Mouse (Mus musculus) brain, adult 2 months (tissue): ENCODE measurements around the gene Camta1.

Experiments used
- DNase-seq: peaks from one replicate; pipeline ENCODE4 v3.0.0; 2011; ENCODE audit warnings: low read depth, low spot score

Camta1 gene

DNA sequence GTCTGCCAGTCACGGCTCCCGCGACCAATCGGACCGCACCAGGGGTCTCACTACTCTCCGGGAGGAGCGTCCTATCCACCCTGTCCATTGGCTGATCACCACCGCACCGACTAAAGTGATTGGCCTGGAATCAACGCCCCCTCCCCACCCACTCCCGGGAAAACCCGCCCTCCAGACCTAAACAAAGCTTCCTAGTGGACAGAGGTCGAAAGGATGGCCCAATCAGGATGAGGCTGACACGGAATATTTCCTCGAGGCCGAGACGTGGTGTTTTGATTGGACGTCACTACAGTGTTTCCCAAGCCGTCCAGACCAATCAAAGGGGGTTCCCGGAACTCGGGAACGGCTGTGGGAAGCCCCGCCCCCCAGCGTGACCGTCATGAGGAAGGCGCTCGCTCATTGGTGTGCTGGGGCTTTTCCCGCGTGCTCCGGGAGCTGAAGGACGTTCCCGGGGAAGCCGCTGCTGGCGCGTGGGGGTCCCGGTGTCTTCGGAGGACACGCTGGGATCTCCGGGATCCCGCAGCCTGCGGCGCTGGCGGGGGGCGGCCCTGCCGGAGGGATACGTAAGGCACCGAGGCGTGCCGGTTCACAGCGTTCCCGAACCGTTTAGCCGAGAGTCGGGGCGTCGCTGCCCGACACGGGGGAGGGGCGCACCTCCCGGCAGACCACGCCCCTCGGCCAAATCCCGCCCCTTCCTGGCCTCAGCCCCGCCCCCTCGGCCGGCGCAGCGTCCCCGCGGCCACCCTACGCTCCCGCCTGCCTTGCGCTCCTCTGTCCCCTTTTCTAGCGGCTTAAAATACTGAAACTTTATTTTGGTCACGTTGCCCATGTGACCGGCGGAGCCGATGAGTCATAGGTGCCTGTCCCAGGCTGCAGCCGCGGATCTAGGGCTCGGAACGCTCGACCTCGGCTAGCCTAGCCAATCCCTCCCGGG is at the start of gene Camta1:
TSS of gene Camta1 (minus strand) at position 71 of the 934 bp plus-strand sequence.
- peak; percentile 100 for DNase-seq

DNA sequence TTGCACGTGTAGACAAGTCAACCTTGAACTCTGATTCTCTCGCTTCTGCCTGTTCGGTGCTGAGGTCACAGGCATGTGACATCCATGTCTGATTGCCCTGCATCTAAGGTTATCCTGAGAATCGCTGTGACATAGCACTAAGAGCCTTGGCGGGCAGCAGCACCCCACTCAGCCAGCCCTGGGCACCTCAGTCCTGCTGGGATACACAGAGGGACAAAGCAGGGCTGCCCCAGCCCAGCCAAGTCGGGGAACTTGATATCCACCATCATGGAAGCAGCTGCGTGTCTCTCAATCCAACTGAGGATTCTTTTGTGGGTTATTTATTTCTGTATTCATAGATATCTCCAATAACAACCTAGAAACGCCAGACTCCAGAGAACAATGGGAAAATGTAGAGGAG is 47.1 kb upstream of the Camta1 start:
- no peak for DNase-seq

DNA sequence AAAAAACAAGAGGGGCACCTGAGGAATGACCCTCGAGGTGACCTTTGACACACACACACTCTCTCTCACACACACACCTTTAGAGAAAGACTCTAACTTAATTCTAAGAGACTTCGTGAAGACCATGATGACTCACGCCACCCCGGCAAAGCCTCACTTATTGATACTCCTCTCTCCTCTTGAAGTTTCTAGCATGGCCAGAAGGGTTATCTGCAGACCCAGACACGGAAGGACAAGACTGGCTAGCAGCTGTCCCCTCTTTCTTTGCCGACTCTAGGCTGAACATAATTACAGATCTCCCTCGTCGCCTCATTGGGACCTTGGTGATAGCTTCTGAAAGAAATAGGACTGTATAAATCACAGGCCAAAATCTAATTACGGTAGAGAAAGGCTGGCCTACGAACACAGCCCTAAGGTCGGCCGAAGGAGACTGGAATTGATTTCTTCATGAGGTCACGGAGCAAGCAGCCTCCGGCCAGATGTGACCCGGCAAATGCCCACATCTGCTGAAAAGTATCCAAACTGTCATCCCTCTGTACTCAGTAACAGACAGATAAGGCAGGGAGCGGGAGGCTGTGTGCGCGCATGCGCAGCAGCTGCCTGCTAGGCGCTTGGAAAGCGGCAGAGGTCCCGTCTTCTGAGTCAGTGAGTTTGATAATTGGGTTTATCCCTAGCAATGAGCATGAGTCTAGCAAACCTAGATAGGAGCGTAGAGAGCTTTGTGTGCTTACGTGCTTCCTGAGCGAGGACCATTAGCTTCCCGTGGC is 46.1 kb upstream of the Camta1 start:
- no peak for DNase-seq

DNA sequence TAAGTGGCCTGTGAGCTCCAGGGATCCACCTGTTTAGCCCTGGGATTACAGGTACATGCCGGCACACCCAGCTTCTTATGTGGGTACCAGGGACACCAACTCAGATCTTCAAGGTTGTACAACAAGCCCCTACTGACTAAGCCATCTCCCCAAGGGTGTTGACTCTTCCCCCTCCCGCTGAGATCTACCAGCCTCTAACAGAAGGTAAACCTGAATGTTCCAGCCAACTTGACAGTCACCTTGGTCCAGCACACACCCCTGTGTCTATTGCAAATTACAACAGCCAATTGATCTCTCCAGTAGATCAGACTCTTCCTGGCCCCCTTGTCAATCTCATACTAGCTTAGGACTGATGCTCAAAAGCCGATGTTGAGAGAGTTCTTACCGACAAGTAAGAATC is 43.9 kb upstream of the Camta1 start:
- no peak for DNase-seq

DNA sequence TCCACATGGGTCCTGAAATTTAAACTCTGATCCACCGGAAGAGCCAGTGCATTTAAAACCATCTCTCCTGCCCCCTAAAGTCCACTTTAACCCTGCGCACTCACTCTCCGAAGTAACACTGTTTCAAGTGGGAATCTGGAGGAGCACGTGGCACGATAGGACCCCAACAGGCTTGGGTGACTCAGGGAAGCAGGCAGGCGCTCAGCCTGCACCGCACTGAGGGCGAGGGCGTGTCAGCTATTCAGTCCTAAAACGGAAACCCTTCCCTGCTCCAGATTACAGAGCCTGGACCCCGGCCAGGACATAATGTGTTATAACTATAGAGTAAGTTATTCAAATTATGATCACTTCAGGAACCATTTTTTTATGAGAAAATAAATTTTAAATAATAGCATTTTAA is 42.4 kb upstream of the Camta1 start:
- peak; percentile 22 for DNase-seq

DNA sequence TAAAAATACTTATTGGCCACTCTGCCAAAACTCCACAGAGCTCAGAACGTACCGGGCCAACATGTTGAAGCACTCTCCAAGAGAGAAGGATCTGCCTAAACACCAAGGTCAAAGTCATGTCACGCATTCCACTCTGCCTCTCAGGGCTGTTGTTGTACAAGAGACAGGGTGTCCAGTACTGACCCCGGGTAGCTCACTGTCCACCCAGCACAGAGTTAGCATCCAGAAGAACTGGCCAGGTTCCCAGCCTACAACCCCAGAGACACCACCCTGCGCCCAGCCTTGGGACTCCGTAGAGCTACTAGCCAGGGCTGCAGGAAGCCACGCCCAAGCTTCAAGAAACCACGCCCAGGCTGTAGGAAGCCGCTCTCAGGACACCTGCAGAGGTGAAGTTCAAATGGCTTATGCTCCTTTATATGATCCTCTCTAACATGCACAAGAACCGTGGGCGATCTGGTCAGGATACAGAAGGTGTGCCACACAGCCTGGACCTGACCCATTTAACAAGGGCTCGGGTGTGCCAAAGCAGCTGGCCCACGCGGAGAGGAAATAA is 41.1 kb upstream of the Camta1 start:
- DNase-seq, result peak; percentile 71

DNA sequence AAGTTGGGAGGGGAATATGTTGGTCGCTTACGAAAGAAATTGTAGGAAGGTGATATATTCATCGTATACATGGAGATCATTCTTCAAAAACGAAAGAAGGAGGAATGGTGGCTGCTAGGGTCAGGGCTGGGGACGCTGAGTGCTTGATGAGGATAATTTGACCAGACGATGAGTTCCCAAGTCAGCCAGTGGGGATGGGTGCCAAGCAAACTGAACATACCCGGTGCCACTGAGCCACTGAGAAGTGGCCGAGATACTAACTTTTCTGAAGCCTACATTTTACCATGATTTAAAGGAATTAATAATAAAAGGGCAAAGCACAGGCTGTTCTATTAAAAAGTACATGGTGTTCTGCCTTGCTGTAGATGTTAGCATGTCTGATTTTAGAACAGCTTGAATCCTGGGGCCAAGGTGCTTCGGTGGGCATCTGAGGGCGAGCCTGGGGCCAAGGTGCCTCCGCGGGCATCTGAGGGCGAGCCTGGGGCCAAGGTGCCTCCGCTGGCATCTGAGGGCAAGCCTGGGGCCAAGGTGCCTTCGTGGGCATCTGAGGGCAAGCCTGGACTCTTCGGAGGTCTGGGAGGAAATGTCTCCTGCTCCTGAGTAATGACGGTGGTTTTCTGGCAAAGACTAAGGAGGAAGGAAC is 40.5 kb upstream of the Camta1 start:
- peak; percentile 10 for DNase-seq

DNA sequence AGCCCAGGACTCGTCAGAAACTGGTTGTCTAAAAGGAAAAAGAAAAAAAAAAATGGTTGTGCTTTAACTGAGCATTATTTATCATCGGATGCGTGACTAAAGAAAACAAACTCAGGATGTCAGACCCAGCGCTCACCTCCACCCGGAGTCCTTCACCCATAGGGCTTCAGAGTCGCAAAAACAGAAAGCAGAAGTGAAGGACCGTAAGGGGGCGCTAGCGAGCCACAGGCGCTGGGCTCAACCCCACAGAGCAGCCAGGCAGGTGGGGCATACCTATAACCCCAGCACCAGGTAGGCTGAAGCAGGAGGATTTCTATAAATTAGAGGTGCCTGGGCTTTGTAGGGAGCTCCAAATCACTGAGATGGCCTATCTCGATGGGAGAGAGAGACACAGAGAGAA is 39.7 kb upstream of the Camta1 start:
- no peak for DNase-seq

DNA sequence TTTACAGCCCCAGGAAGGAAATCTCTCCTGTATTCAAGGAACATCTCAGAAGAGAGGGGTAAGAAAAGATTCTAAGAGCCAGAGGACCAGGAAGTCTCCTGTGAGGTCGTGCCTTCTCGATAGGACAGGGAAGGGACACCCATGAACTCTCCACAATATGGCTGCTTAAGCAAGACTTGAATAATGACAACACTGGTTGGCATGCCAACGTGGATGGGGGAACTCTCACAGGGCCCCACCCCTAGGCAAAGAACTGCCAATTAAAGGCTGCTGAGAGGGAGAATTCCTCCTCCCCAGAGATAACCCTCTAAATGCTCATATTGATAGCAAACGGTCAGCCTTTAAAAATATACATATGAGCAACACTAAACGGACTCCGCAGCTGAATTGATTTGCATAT is 39.1 kb upstream of the Camta1 start:
- no peak for DNase-seq

DNA sequence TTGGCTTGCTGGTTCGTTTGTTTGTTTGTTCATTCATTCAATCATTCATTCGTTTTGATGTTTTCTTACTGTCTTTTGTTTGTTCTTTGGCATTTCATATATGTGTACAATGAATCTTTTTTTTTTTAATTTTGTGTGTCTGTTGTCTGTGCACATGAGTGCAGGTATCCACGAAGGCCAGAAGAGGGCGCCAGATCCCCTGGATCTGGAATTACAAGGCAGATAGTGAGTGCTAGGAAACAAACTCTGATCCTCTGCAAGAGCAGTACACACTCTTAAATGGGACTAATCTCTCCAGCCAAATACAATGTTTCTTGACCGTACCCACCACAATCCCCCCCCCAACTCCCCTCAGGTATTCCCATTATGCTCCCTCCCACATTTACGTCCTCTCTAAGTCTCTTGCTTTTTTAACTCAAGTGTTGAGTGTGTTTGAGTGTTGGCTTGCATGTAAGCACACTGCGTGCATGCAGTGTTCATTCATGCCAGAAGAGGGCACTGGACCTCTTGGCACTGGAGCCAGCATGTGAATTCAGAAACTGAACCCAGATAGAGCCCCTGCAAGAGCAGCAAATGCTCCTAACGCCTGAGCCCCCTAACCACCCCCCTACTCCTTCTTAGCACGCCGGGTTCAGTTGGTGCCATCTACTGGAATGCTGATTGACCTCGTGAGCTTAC is 38.2 kb upstream of the Camta1 start:
- DNase-seq, result no peak

DNA sequence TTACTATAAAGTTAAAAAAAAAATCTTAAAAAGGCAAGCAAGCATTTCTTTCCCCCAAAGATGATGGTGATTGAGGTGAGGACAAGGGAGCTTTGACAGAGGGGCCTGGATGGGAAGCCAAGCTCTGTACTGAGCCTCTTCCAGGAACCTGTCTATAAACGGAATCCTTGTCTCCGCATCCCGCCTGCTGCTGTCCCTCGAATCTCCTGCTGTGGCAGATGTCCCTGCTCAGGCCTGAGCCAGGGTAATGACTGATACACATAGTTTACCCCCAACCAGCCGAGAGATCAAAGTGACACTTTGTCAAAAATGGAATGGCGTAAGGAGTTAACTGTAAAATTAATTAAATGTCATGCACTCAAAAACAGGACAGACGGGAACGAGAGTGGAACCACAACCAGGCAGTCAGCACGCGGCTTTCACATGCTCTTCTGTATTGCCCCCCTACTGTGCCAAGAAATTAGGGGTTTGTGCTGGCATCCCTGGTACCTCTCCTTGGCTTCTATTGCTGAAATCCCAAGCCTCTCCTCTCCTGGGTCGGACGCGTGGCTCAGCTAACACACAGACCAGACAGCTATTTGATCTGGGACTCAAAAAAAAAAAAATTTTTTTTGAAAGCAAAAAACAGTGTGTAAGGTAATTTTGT is 37.0 kb upstream of the Camta1 start:
- no peak for DNase-seq

DNA sequence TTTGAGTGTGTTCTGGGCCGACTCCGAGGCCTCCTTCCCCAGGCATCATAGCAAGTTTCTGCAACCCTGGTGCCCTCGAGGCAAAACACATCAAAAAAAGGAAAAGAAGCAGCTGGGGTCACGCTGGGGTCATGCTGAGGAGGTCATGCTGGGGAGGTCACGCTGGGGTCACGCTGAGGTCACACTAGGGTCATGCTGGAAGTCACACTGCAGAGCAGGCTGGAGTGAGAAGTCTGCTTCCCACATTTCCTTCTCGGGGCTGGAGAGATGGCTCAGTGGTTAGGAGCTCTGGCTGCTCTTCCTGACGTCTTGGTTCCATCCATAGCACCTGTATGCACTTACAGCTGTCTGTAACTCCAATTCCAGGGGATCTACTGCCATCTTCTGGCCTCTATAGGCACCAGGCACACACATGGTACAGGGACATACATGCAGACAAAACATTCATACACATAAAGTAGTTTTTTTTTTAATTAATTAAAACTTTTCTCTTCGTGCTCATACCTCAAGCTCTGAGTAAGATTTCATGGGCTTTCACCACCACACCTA is 35.5 kb upstream of the Camta1 start:
- no peak for DNase-seq

DNA sequence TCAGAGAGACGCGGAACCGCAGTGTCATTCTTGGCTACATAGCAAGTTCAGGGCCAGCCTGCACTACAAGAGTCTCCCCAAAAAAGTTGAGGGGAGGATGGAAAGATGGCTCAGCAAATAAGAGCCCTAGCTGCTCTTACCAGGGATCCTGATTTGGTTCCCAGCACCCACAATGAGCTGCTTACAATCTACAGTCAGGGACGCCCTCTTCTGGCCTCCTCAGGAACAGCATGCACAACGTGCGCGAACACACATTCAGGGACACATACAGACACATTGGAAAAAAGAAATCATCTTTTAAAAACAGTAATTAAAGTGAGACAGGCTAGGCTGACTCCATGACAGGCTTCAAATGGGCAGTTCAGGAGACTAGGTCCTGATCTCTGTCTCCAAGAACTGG is 33.9 kb upstream of the Camta1 start:
- DNase-seq, result no peak

DNA sequence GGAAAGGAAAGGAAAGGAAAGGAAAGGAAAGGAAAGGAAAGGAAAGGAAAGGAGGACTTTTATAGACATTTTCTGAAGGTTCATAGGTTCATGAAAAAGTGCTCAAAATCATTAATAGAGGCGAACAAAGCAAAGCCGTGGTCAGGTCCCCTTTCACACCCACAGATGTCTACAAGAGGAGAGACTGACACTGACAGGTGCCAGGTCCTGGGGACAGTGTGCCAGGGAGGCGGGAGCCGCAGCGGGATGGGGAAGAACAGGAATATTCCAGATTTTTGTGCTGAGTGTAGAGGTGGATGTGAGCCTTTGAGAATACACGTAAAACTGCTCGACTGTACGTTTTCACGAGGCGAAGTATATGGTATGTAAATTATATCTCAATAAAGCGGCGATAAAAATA is 33.2 kb upstream of the Camta1 start:
- DNase-seq, result no peak

DNA sequence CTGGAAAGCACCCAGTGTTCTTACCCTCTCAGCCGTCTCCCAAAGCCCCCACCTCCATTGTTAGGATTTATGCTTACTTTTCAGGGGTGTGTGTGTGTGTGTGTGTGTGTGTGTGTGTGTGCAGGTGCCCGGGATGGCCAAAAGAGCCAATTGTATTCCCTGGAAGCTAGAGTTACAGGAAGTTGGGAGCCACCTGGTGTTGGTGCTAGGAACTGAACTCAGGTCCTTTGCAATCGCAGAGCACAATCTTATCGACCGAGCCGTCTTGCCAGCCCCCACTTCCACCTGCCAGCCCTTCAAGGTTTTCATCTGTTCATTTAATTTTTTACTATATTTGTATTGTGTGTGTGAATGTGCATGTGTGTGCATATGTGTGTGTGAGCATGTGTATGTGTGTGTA is 31.6 kb upstream of the Camta1 start:
- no peak for DNase-seq

DNA sequence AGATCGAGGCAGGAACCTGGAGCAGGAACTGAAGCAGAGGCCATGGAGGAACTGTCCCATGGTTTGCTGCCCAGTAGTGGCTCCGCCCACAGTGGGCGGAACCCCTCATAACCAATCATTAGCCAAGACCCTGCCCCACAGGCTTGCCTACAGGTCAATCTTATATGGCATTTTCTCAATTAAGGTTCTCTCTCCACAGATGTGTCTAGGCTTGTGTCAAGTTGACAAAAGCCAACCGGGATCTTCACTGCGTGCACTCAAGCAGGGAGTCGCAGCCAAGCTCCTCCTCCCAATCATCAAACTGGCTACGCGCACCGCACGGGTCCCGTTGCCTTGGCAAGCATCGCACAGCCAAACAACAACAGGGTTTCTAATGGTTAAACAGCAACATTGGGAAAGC is 19.9 kb upstream of the Camta1 start:
- DNase-seq, result no peak

DNA sequence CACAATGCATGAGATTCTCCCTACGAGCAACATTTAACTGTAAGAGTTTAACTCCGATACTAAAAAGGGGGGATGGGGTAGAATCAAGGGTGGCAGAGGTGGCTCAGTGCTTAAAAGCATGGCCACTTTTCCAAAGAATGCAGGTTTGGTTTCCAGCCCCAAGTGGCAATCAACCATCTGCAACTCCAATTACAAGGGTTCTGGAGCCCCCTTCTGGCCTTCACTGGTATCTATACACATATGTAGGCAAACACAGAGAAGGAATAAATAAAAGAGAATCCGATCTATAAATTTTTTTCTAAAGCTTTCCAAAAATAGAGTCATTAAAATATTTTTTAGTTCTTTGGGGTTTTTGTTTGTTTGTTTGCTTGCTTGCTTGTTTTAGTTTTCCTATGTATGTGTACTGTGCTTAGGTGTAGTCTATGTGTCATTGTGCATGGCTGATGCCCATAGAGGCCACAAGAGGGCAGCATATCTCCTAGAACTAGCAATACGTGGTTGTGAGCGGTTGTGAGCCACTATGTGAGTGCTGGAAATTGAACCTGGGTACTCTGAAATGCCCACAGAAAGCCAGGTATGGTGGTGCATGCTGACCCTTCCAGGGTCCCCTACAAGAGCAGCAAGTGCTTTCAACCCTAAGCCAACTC is 18.5 kb upstream of the Camta1 start:
- no peak for DNase-seq

DNA sequence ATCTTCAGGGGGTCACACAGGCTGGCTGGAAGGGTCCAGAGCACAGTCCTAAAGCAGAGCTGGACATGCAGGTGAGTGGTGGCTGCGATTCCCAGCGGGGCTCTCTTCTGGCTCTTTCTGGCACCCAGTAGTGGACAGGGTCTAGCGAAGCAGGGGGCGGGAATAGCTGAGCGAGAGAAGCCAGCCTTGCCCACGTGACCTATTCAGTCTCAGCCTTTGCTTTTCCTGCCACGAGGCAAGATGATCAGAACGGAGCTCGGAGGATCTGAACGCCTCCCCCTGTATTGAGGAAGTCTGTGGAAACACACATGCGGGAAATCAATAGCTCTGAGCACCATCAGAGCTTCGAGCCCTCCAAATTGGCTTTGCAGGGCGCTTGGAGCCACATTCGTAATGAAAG is 14.7 kb upstream of the Camta1 start:
- no peak for DNase-seq

DNA sequence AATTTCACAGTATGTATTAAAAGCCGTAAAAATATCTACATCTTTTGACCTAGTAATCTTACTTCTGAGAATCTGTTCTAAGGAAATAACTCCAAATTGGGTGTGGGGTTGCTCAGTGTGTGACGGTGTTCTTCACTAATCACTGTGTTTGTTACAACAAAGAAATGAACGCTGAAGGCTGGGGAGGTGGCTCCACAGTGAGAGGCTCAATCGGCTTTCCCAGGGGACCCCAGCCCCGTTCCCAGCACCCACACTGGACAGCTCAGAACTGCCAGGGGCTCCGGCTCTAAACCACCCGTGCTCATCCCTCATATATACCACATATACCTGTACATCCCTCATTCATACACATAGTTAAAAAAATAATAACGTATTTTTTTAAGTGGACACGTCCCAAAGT is 1.8 kb upstream of the Camta1 start:
- DNase-seq, result no peak

DNA sequence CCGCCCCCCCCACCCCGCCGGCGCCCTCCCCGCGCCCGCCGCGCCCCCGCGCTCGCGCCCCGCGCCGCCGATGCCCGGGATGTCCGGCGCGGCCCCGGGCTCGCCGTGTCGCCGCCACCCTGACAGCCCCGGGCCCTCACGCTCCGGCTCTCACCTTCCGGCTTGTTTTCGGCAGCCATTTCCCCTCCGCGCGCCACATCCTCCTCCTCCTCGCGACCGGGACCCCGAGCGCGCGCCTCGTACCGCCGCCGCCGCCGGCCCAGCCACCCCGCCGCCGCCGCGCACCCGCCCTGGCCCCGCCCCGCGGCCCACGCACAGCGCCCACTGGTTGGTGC is 238 bp downstream of the Camta1 start:
- no peak for DNase-seq
